Mouse (Mus musculus) limb, embryonic 12.5 days (tissue): ENCODE measurements at regions not wholly inside any gene's neighbourhood (a gene's known extent, or its start where the extent isn't known, plus 50 kb on each side); places are given as distances from the start of the nearest gene placed in this dataset.
"Not testable (repeated sequence)": the region's sequence is repeated elsewhere in the genome, so short reads cannot be mapped to it uniquely, and the experiment has no call there.

Experiments
- ATAC-seq: fragments of 200-750 bp; cut with Nextera tagmentation; 2 replicates; pipeline ENCODE4 v1.8.0; 2017; ENCODE audit warnings: low read depth, moderate TSS enrichment; ENCODE audit not compliant: insufficient number of reproducible peaks, insufficient read depth, low FRiP score, low TSS enrichment
- H3K27ac ChIP-seq: fragments of 300-500 bp; sonication (generic); 2 replicates; pipeline ENCODE4 v1.5.1; 2016; ENCODE audit warnings: mild to moderate bottlenecking, moderate library complexity
- H3K27me3 ChIP-seq: fragments of 300-500 bp; sonication (generic); 2 replicates; pipeline ENCODE4 v1.6.1; 2016; ENCODE audit warnings: mild to moderate bottlenecking, moderate library complexity
- H3K36me3 ChIP-seq: fragments of 300-500 bp; sonication (generic); 2 replicates; pipeline ENCODE4 v1.6.1; 2016; ENCODE audit warnings: mild to moderate bottlenecking, moderate library complexity
- H3K4me1 ChIP-seq: fragments of 300-500 bp; sonication (generic); replicated peaks from 2 replicates; pipeline ENCODE4 v1.6.1; 2016
- H3K4me2 ChIP-seq: fragments of 300-500 bp; sonication (generic); 2 replicates; pipeline ENCODE4 v1.6.1; 2016; ENCODE audit warnings: mild to moderate bottlenecking, moderate library complexity
- H3K4me3 ChIP-seq: fragments of 300-500 bp; sonication (generic); replicated peaks from 2 replicates; pipeline ENCODE4 v1.5.1; 2016; ENCODE audit warnings: mild to moderate bottlenecking
- H3K9ac ChIP-seq: fragments of 300-500 bp; sonication (generic); replicated peaks from 2 replicates; pipeline ENCODE4 v1.6.1; 2016; ENCODE audit warnings: mild to moderate bottlenecking, moderate library complexity
- H3K9me3 ChIP-seq: fragments of 300-500 bp; sonication (generic); 2 replicates; pipeline ENCODE4 v1.6.1; 2016; ENCODE audit warnings: mild to moderate bottlenecking, moderate library complexity
- WGBS: fragments of 180-500 bp; shearing (Covaris S2); methylation state at CpG from one replicate; pipeline ENCODE4 v1.1.7; 2016; 5-methylcytosine and 5-hydroxymethylcytosine counted together

- no peak for ATAC-seq
- Histone ChIP-seq H3K27me3 (no peaks in the 10 kb centered on the region), H3K9me3 (no peaks in the 10 kb centered on the region), H3K36me3 (no peaks in the 10 kb centered on the region), H3K4me2 (no peak overlapping the region), H3K9ac (no peak overlapping the region), H3K27ac (no peak overlapping the region), H3K4me3 (no peak overlapping the region), H3K4me1 (no peaks in the 10 kb centered on the region)
- 75% methylated on average over 1 of the region's 1 CpGs for WGBS
Observed at GRCm38 (mm10) chr13:7007091-7007490, 358.5 kb upstream of the Pfkp start.

GRCm38 (mm10) chr13:6998508-6999278 is 350.1 kb upstream of the Pfkp start:
- H3K36me3 ChIP-seq, H3K9ac ChIP-seq, H3K4me3 ChIP-seq, H3K4me1 ChIP-seq, H3K9me3 ChIP-seq, ATAC-seq, H3K27ac ChIP-seq, H3K27me3 ChIP-seq, H3K4me2 ChIP-seq: not testable (repeated sequence)
- 54% methylated on average over 10 of the region's 10 CpGs for WGBS

GRCm38 (mm10) chr13:6998094-6998493 is 349.5 kb upstream of the Pfkp start:
- no peaks in the 10 kb centered on the region for H3K27me3 ChIP-seq
- ATAC-seq: no peak
- no peak overlapping the region for H3K27ac ChIP-seq
- no peak overlapping the region for H3K4me2 ChIP-seq
- H3K9me3 ChIP-seq: no peaks in the 10 kb centered on the region
- H3K9ac ChIP-seq: no peak overlapping the region
- no peaks in the 10 kb centered on the region for H3K36me3 ChIP-seq
- H3K4me1 ChIP-seq: no peaks in the 10 kb centered on the region
- H3K4me3 ChIP-seq: no peak overlapping the region
- WGBS: 87% methylated on average over 9 of the region's 9 CpGs

- Histone ChIP-seq H3K9ac (no peak overlapping the region), H3K4me2 (no peak overlapping the region), H3K27ac (no peak overlapping the region), H3K4me3 (no peak overlapping the region), H3K9me3 (no peaks in the 10 kb centered on the region), H3K36me3 (no peaks in the 10 kb centered on the region), H3K27me3 (no peaks in the 10 kb centered on the region), H3K4me1 (no peaks in the 10 kb centered on the region)
- WGBS: 61% methylated on average over 12 of the region's 12 CpGs
- no peak for ATAC-seq
Observed at GRCm38 (mm10) chr13:6992323-6992994, 343.9 kb upstream of the Pfkp start.

- Histone ChIP-seq H3K4me1 (no peaks in the 10 kb centered on the region), H3K36me3 (no peaks in the 10 kb centered on the region), H3K27me3 (no peaks in the 10 kb centered on the region), H3K9me3 (no peaks in the 10 kb centered on the region), H3K27ac (no peak overlapping the region), H3K4me2 (no peak overlapping the region), H3K9ac (no peak overlapping the region), H3K4me3 (no peak overlapping the region)
- WGBS: 57% methylated on average over 2 of the region's 2 CpGs
- ATAC-seq: no peak
Observed at GRCm38 (mm10) chr13:6991714-6992113, 343.1 kb upstream of the Pfkp start.

- H3K4me2 ChIP-seq: no peak overlapping the region
- H3K9ac ChIP-seq: no peak overlapping the region
- no peak for ATAC-seq
- H3K4me1 ChIP-seq: no peaks in the 10 kb centered on the region
- H3K27ac ChIP-seq: no peak overlapping the region
- no peaks in the 10 kb centered on the region for H3K36me3 ChIP-seq
- 71% methylated on average over 23 of the region's 23 CpGs for WGBS
- no peaks in the 10 kb centered on the region for H3K27me3 ChIP-seq
- H3K4me3 ChIP-seq: no peak overlapping the region
- H3K9me3 ChIP-seq: no peaks in the 10 kb centered on the region
Observed at GRCm38 (mm10) chr13:6985012-6985996, 336.7 kb upstream of the Pfkp start.

- H3K9me3 ChIP-seq: no peaks in the 10 kb centered on the region
- 84% methylated on average over 3 of the region's 3 CpGs for WGBS
- H3K4me1 ChIP-seq: no peaks in the 10 kb centered on the region
- no peak overlapping the region for H3K9ac ChIP-seq
- H3K27me3 ChIP-seq: no peaks in the 10 kb centered on the region
- no peak overlapping the region for H3K27ac ChIP-seq
- H3K36me3 ChIP-seq: no peaks in the 10 kb centered on the region
- no peak overlapping the region for H3K4me3 ChIP-seq
- no peak overlapping the region for H3K4me2 ChIP-seq
- no peak for ATAC-seq
Observed at GRCm38 (mm10) chr13:6955713-6956112, 307.1 kb upstream of the Pfkp start.

- no peak for ATAC-seq
- H3K27ac ChIP-seq: no peak overlapping the region
- H3K4me3 ChIP-seq: no peak overlapping the region
- H3K4me2 ChIP-seq: no peak overlapping the region
- no peaks in the 10 kb centered on the region for H3K27me3 ChIP-seq
- H3K36me3 ChIP-seq: no peaks in the 10 kb centered on the region
- no peak overlapping the region for H3K9ac ChIP-seq
- H3K4me1 ChIP-seq: no peaks in the 10 kb centered on the region
- no peaks in the 10 kb centered on the region for H3K9me3 ChIP-seq
Observed at GRCm38 (mm10) chr13:6924136-6924535, 275.6 kb upstream of the Pfkp start.

- Histone ChIP-seq H3K27me3 (no peaks in the 10 kb centered on the region), H3K36me3 (no peaks in the 10 kb centered on the region)
- 53% methylated on average over 2 of the region's 2 CpGs for WGBS
Observed at GRCm38 (mm10) chr13:6922357-6922721, 273.8 kb upstream of the Pfkp start.

GRCm38 (mm10) chr13:6921691-6922356 is 273.2 kb upstream of the Pfkp start:
- 69% methylated on average over 6 of the region's 6 CpGs for WGBS
- Histone ChIP-seq H3K27me3 (no peaks in the 10 kb centered on the region), H3K27ac (no peak overlapping the region), H3K9ac (no peak overlapping the region), H3K4me2 (no peak overlapping the region), H3K4me1 (no peaks in the 10 kb centered on the region), H3K36me3 (no peaks in the 10 kb centered on the region), H3K9me3 (no peaks in the 10 kb centered on the region), H3K4me3 (no peak overlapping the region)
- ATAC-seq: no peak

More at GRCm38 (mm10) chr13:6922357-6922721, 273.8 kb upstream of the Pfkp start:
- Histone ChIP-seq H3K9ac (no peak overlapping the region), H3K27ac (no peak overlapping the region), H3K4me2 (no peak overlapping the region), H3K4me1 (no peaks in the 10 kb centered on the region), H3K9me3 (no peaks in the 10 kb centered on the region), H3K4me3 (no peak overlapping the region)
- ATAC-seq: no peak

- Histone ChIP-seq H3K9me3 (no peaks in the 10 kb centered on the region), H3K36me3 (no peaks in the 10 kb centered on the region), H3K4me2 (no peak overlapping the region), H3K4me1 (no peaks in the 10 kb centered on the region), H3K27ac (no peak overlapping the region), H3K4me3 (no peak overlapping the region), H3K27me3 (no peaks in the 10 kb centered on the region), H3K9ac (no peak overlapping the region)
- no peak for ATAC-seq
Observed at GRCm38 (mm10) chr13:6906000-6906399, 257.4 kb upstream of the Pfkp start.
